In genomic region chr9:86626906-86627305, GRCm38 (mm10) we compare ENCODE assay signal across 24 mouse cellular contexts. TPM values are rescaled to one million over a fixed set of nuclear protein-coding genes. Genes with fewer than 3 reads are reported as not detected.
DNase-seq lines count a peak whose midpoint lies in the region; TF ChIP-seq lines count a peak whose summit lies in the region.
"Had no signal": no experiment of that assay in that cellular context is flagged by ENCODE, and none has a peak within 500 bp of the region (broad histone marks: within the 10 kb centered on the region; RNA-seq: fewer than 3 reads in every experiment).

No protein-coding gene starts in this region.

- H3K27me3 ChIP-seq in limb, embryonic 10.5 days (ENCODE audit: low read depth, poor library complexity, severe bottlenecking) = no peaks in the 10 kb centered on the region
- H3K27me3 ChIP-seq: embryonic facial prominence, embryonic 15.5 days; forebrain, embryonic 15.5 days; intestine, embryonic 15.5 days; limb, embryonic 15.5 days; midbrain, embryonic 13.5 days; neural tube, embryonic 13.5 days had no signal

- H3K27ac ChIP-seq in left cerebral cortex, adult 2 months = peak overlapping the region; percentile 86
- no peak overlapping the region for H3K27ac ChIP-seq in limb, embryonic 10.5 days
- H3K27ac ChIP-seq: embryonic facial prominence, embryonic 15.5 days; forebrain, embryonic 15.5 days; heart, embryonic 10.5 days; hindbrain, embryonic 10.5 days; intestine, embryonic 15.5 days; limb, embryonic 15.5 days; liver, embryonic 14.5 days; midbrain, embryonic 13.5 days; neural tube, embryonic 13.5 days; stomach, postnatal 0 days had no signal

- WGBS in limb, embryonic 10.5 days = 86% methylated on average over 3 of the region's 3 CpGs

- TF ChIP-seq CTCF in left cerebral cortex, adult 2 months (IDR thresholded peaks at IDR 0.05) = no peak

- no peaks in the 10 kb centered on the region for H3K9me3 ChIP-seq in limb, embryonic 10.5 days (replicated peaks)
- H3K9me3 ChIP-seq: embryonic facial prominence, embryonic 15.5 days; forebrain, embryonic 15.5 days; heart, embryonic 10.5 days; hindbrain, embryonic 10.5 days; intestine, embryonic 15.5 days; limb, embryonic 15.5 days; midbrain, embryonic 13.5 days; neural tube, embryonic 13.5 days had no signal

- H3K4me3 ChIP-seq in left cerebral cortex, adult 2 months = no peak overlapping the region
- no peak overlapping the region for H3K4me3 ChIP-seq in limb, embryonic 10.5 days
- H3K4me3 ChIP-seq: embryonic facial prominence, embryonic 15.5 days; forebrain, embryonic 15.5 days; heart, embryonic 10.5 days; hindbrain, embryonic 10.5 days; intestine, embryonic 15.5 days; limb, embryonic 15.5 days; midbrain, embryonic 13.5 days; myocyte; neural tube, embryonic 13.5 days had no signal

- no peaks in the 10 kb centered on the region for H3K36me3 ChIP-seq in limb, embryonic 10.5 days
- H3K36me3 ChIP-seq: embryonic facial prominence, embryonic 15.5 days; forebrain, embryonic 15.5 days; heart, embryonic 10.5 days; hindbrain, embryonic 10.5 days; intestine, embryonic 15.5 days; limb, embryonic 15.5 days; midbrain, embryonic 13.5 days; neural tube, embryonic 13.5 days had no signal

- intact Hi-C loops in left cerebral cortex, adult 2 months (cut with DNase I) = loop anchor here (1.0 kb wide), 1 partner anchor 68 kb away; the partner anchor contains the start of gene Me1
- intact Hi-C loops in left cerebral cortex, postnatal 4 days (cut with DNase I) = no loop called here
- intact Hi-C loops in left cerebral cortex, postnatal 25 days (cut with DNase I) = loop anchor here (5.0 to 10.0 kb wide), 2 partner anchors 70 to 1802 kb away; partner anchors contain the start of gene Me1

- 0 out of 2 replicates have a peak, but pooled peaks cover 4% of the 10 kb centered on the region for H3K4me1 ChIP-seq in limb, embryonic 10.5 days
- H3K4me1 ChIP-seq: hindbrain, embryonic 10.5 days; intestine, embryonic 15.5 days; midbrain, embryonic 13.5 days had no signal

- peak; percentile 40 to 60 for DNase-seq in frontal cortex, postnatal 36 days (ENCODE audit: low spot score in 2 of 2)
- DNase-seq in frontal cortex, postnatal 14 days (ENCODE audit: low spot score in 2 of 2) = no peak
- no peak for DNase-seq in left cerebral cortex, adult 2 months (ENCODE audit: extremely low spot score in 1 of 2, low spot score in 2 of 2)
- no peak for DNase-seq in left cerebral cortex, postnatal 4 days
- peak; percentile 39 to 53 for DNase-seq in layer of hippocampus, adult 8-10 months (ENCODE audit: low spot score in 2 of 2)
- peak; percentile 35 to 84 for DNase-seq in left cerebral cortex, postnatal 25 days (ENCODE audit: low spot score in 2 of 2)
- no peak for DNase-seq in limb, embryonic 10.5 days (ENCODE audit: low spot score)
- DNase-seq: adrenal gland, postnatal 36 days; cerebellum, adult 11 months; cerebellum, adult 9-11 months; kidney, adult 8-10 months; kidney, postnatal 14 days; lung, embryonic 14.5 days had no signal

RNA-seq across cellular contexts. Expression of gene Rwdd2a, which starts 55.1 kb away (rescaled TPM):
- total RNA-seq in left cerebral cortex, adult 2 months (2021) = 10 to 100 TPM; 24.0 to 25.5 TPM
- total RNA-seq in left cerebral cortex, postnatal 4 days (2021) = 10 to 100 TPM; 13.9 to 16.8 TPM
- 10 to 100 TPM; 29.2 to 34.4 (median 30.7) TPM for total RNA-seq in layer of hippocampus, adult 8-10 months (2022)
- total RNA-seq in left cerebral cortex, postnatal 25 days (2021) = 10 to 100 TPM; 25.9 to 27.3 TPM
- polyA plus RNA-seq in limb, embryonic 10.5 days (2016; fragmentation: Nextera tagmentation; extraction: Ambion mirVana) = 1.6 and 2.6 TPM in 2 replicates

RNA-seq across cellular contexts. Expression of gene Pgm3, which starts 55.3 kb away (rescaled TPM):
- 10 to 100 TPM; 16.5 to 17.7 TPM for total RNA-seq in left cerebral cortex, adult 2 months (2021)
- 10 to 100 TPM; 30.5 to 31.6 TPM for total RNA-seq in left cerebral cortex, postnatal 4 days (2021)
- 10 to 100 TPM; 16.4 to 19.5 (median 18.6) TPM for total RNA-seq in layer of hippocampus, adult 8-10 months (2022)
- total RNA-seq in left cerebral cortex, postnatal 25 days (2021) = 10 to 100 TPM; 16.6 to 19.5 TPM
- 34.2 and 37.2 TPM in 2 replicates for polyA plus RNA-seq in limb, embryonic 10.5 days (2016; fragmentation: Nextera tagmentation; extraction: Ambion mirVana)

Comparison
In these comparisons a context has a peak if more than half of its experiments do, and no peak if none do; other contexts are left out.
1. DNase-seq: peak in frontal cortex, postnatal 36 days (2 of 2), layer of hippocampus, adult 8-10 months (2 of 2) and left cerebral cortex, postnatal 25 days (2 of 2); none in frontal cortex, postnatal 14 days (0 of 2), left cerebral cortex, adult 2 months (0 of 2), left cerebral cortex, postnatal 4 days (single experiment) and limb, embryonic 10.5 days (single experiment).